Mouse (Mus musculus) ES-CJ7 (cell line): Measurements from ENCODE around the gene Tgif2lx2.
"Not testable (repeated sequence)": the region's sequence is repeated elsewhere in the genome, so short reads cannot be mapped to it uniquely, and the experiment has no call there.

ENCODE experiments used
- DNase-seq: peaks from one replicate; pipeline ENCODE4 v3.0.0; 2011; ENCODE audit warnings: low read depth, low spot score

The Tgif2lx2 gene

DNA sequence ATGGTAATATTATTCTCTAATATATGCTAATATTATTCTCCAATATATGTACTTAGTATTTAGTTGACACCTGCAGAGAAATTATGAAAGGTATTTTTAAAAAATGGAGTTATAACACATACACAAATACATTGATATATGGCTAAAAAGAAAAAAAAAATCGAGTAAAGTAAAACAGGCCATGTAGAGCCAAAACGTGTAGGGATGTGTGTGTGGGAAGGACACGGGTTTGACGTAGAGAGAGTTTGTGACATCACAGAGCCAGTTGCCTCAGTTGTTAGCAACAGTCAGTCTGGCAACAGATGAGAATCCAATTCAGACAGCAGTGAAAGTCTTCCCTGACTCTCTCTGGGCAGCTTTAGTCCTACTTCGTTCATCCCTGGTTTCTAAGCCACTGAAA is at the start of gene Tgif2lx2:
Tgif2lx2 (plus strand) TSS at position 301 of the 400 bp plus-strand sequence.
- DNase-seq, result not testable (repeated sequence)
